Mouse (Mus musculus) cerebellum, adult 2 months (tissue): ENCODE data around the gene Prmt8.

Source experiments
- CTCF ChIP-seq: fragments of 200-500 bp; IDR thresholded peaks from 2 replicates; pipeline ENCODE4 v1.5.1; 2011; ENCODE audit warnings: low read depth, mild to moderate bottlenecking, control low read depth, low read length, moderate library complexity, borderline replicate concordance; ENCODE audit not compliant: insufficient read depth
- POLR2A ChIP-seq: fragments of 200-500 bp; IDR thresholded peaks from 2 replicates; pipeline ENCODE4 v1.6.1; 2011; ENCODE audit warnings: low read length, control low read depth, borderline replicate concordance; ENCODE audit not compliant: insufficient read depth

DNA sequence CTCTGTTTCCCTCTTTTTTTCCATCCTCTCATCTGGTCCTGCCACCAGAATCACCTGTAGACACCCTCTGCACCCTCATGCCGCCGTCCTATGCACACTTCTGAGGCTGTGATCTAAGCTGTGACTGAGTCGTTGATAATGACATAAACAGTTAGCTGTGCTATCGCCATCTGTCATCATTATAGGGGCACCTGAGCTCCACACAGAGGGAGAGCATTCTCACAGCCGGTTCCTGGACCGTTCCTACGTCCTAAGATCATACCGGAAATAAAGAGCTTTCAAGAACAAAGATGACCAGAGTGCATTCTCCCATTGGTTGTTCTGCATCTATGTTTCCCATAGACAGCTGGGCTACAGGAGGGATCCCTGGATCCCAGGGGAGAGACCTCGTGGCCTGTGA is 28.6 kb downstream of the Prmt8 start:
- TF ChIP-seq CTCF (no peak), POLR2A (no peak)
